Mouse (Mus musculus) adrenal gland, postnatal 36 days (tissue): ENCODE results near the gene Defb43. TPM values are rescaled to one million over a fixed set of nuclear protein-coding genes. Genes with fewer than 3 reads are reported as not detected.

Source experiments
- DNase-seq, 2 experiments: peaks; one replicate each; pipeline ENCODE4 v3.0.0; 2021; ENCODE audit warnings: mixed read lengths in 1 of 2
- total RNA-seq, 2 experiments: library from RNA; stranded (reverse); gene quantifications; 2 replicates each; pipeline ENCODE4 v1.2.3; 2021

Gene Defb43
- total RNA-seq, 2 experiments from 2014 or later, result not detected

- DNase-seq, result peak; percentile 73 to 81
These were observed 55.2 kb downstream of the Defb43 start for GRCm38 (mm10) chr14:63066630-63067310.

Other genes starting within 250 kb of the Defb43 start
- 10 to 100 TPM; 33.4 to 41.0 TPM for gene Wdfy2, start 174.1 kb upstream of the Defb43 start, total RNA-seq
- gene Defb48, start 27.3 kb upstream of the Defb43 start, total RNA-seq, result not detected
- not detected for gene Defb47, start 13.7 kb upstream of the Defb43 start, total RNA-seq
- gene Defb42, start 35.2 kb downstream of the Defb43 start, total RNA-seq, result under 1 TPM; 0.17 to 0.20 TPM
- not detected for gene Defb30, start 38.2 kb downstream of the Defb43 start, total RNA-seq